Mouse (Mus musculus) adipose tissue, adult 10 weeks (tissue): Measurements from ENCODE around the gene Zmynd12. TPM values are rescaled to one million over a fixed set of nuclear protein-coding genes. Genes with fewer than 3 reads are reported as not detected.

Experiments used
- polyA plus RNA-seq: library from polyadenylated mRNA; stranded (reverse); fragments of 350-450 nt; fragmentation: Illumina TruSeq; extraction: RNeasy Lipid Tissue Mini Kit (QIAGEN cat#74804); gene quantifications from one replicate; pipeline ENCODE4 v1.2.3, GENCODE M21; 2014; ENCODE audit warnings: low read depth, low replicate concordance

Gene Zmynd12
- polyA plus RNA-seq, result 2.6 TPM

DNA sequence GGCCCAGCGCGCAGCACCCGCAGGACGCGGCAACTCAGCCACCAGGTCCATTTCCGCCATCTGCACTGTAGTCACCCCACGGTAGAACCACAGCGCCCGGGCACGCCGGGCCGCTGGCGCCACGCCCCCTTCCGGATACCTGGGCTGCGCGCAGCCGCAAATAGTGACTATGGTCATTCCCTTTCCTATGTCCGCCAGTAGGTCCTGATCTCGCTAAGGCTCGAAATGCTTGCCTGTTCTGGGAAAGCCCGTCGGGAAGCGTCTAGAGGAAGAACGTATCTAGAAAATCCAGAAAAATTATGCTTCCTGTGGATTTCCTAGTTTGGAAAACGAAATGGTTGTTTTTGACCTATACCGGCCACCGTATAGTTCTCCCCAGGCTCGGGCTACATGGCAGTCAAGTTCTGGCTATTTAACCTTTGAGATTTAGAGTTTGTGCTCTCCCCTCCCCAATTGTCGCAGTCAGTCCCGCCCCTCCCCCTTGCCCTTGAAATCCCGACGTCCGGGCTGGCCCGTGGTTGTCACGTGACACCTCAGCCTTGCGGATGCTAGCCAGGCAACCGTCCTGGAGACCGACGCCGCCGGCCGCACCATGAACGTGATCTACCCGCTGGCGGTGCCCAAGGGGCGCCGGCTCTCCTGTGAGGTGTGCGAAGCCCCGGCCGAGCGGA is at the start of gene Zmynd12, which contains the start of gene Ppcs:
Gene Zmynd12 (plus strand): TSS at position 521 of the 671 bp plus-strand sequence.
Gene Ppcs (minus strand): TSS at position 127 of the 671 bp plus-strand sequence.

DNA sequence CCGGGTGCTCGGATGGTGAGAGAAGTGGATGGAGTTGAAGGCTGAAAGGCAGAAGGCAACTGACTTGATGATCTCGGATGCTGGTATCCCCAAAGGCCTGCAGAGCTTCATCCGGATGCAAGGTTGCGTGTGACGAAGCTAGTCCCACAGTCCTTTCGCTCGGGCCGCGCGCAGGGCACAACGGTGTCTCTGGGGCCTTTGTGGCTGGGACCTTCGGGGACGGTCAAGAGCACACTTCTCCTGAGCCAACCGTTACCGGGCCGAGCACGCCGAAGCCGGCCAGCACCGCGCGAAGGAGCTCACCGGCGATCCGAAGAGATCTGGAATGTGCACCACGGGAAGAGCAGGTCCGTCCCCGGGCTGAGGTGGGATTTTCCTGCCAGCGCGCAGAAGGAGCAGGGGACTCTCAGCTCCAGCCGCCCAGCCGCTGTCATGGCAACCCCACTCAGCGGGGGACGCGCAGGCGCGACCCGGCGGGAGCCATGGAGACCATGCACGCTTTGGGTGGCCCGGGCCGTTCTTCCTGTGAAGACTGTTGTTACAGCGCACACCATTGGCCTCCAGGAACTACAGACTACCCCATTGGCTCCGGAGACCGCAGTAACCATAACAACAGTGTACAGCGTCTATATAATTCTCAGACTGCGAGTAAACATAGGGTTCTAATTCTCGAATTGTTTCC is 7.4 kb upstream of the Zmynd12 start, which contains the start of gene Ccdc30:
Gene Ccdc30 (minus strand): TSS at position 450 of the 682 bp plus-strand sequence.

DNA sequence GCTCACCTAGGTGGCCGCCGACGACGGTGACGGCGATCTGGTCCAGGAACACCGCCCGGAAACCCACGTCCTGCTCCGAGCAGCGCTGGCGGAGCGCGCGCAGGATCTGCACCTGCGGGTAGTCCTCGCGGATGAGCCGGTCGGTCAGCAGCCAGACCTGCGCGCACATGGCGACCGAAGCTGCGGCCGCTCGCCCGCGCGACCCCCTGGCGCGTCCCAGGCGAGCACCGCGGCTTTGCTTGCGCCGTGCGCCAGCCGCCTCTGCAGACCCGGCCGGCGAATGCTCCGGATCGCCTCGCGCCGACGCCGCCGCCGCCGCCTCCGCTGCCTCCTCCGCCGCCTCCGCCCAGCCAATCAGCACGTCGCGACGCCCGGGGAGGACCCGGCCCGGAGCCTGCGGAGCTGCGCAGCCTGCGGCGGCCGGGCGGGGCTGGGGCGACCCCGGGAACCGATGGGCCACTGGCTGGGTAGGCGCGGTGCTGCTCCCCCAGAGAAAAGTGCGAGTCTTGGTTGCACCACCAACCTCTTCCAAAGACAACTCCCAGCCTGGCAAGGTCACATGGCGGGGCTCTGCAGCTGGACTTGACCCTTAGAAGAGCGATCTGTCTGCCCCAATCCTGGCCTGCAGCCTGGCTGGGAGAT is 69.8 kb downstream of the Zmynd12 start, which contains the start of gene Rimkla:
Gene Rimkla (minus strand): TSS at position 338 of the 642 bp plus-strand sequence.

Other genes starting within 250 kb of the Zmynd12 start
- gene Zfp691, start 248.6 kb upstream of the Zmynd12 start, polyA plus RNA-seq, result 4.2 TPM
- 0.47 TPM for gene Ermap, start 232.8 kb upstream of the Zmynd12 start, polyA plus RNA-seq
- gene Svbp, start 227.5 kb upstream of the Zmynd12 start, polyA plus RNA-seq, result 29.4 TPM
- gene Tmem269, start 204.6 kb upstream of the Zmynd12 start, polyA plus RNA-seq, result 2.3 TPM
- gene AU022252, start 190.1 kb upstream of the Zmynd12 start, polyA plus RNA-seq, result 10.2 TPM
- gene P3h1, start 189.9 kb upstream of the Zmynd12 start, polyA plus RNA-seq, result 14.7 TPM
- 0.07 TPM for gene Cldn19, start 167.4 kb upstream of the Zmynd12 start, polyA plus RNA-seq
- 397 TPM for gene Ybx1, start 128.2 kb upstream of the Zmynd12 start, polyA plus RNA-seq
- gene Ppih, start 102.3 kb upstream of the Zmynd12 start, polyA plus RNA-seq, result 20.0 TPM
- 16.1 TPM for gene Ccdc30, start 7.3 kb upstream of the Zmynd12 start, polyA plus RNA-seq
- gene Ppcs, start 394 bp upstream of the Zmynd12 start, polyA plus RNA-seq, result 15.9 TPM
- 0.52 TPM for gene Rimkla, start 69.8 kb downstream of the Zmynd12 start, polyA plus RNA-seq
- gene Foxj3, start 114.2 kb downstream of the Zmynd12 start, polyA plus RNA-seq, result 23.3 TPM
- gene Frg2f1, start 116.7 kb downstream of the Zmynd12 start, polyA plus RNA-seq, result 14.2 TPM
- gene Guca2a, start 214.9 kb downstream of the Zmynd12 start, polyA plus RNA-seq, result not detected
- gene Guca2b, start 236.1 kb downstream of the Zmynd12 start, polyA plus RNA-seq, result 1.3 TPM